Mouse (Mus musculus) Patski (cell line): ENCODE data around the gene Cpne7. TPM values are rescaled to one million over a fixed set of nuclear protein-coding genes. Genes with fewer than 3 reads are reported as not detected.
A peak's percentile ranks its signal among the peaks of the same experiment; 100 is the strongest.
"Not testable (repeated sequence)": the region's sequence is repeated elsewhere in the genome, so short reads cannot be mapped to it uniquely, and the experiment has no call there.

ENCODE experiments used
- ATAC-seq: fragments of 100-300 bp; one replicate; pipeline ENCODE4 v1.8.0; 2021
- CTCF ChIA-PET: fragments of 350-600 bp; sonication (Branson Sonifier 250); formaldehyde crosslinking; loops from one replicate; lab custom pipeline; 2022; ENCODE audit warnings: inconsistent platforms; lab: Charles Lee
- POLR2A ChIA-PET: fragments of 350-600 bp; sonication (Branson Sonifier 250); formaldehyde crosslinking; loops from one replicate; lab custom pipeline; 2022; ENCODE audit warnings: antibody characterized with exemption, inconsistent platforms; lab: Charles Lee
- DNase-seq: peaks from one replicate; pipeline ENCODE4 v3.0.0-alpha.2; 2011; ENCODE audit warnings: low read depth, low spot score
- H3K27me3 ChIP-seq: fragments of 371-371 bp; one replicate; pipeline ENCODE4 v1.5.1; 2021
- CTCF ChIP-seq: fragments of 100-300 bp; IDR thresholded peaks from one replicate; pipeline ENCODE4 v1.5.1; 2021
- in situ Hi-C: fragments of 300-500 bp; cut with MboI; formaldehyde crosslinking; loops from 3 replicates; pipeline ENCODE4 v1.11.1; 2018; ENCODE audit warnings: low pct_unique_long_range_greater_than_20kb, mixed read lengths
- polyA plus RNA-seq: library from polyadenylated mRNA; unstranded; gene quantifications from one replicate; pipeline ENCODE4 v1.2.3, GENCODE M21; 2021

Cpne7 gene
- polyA plus RNA-seq, 1 experiment from 2014 or later = 0.05 TPM

- H3K27me3 ChIP-seq = no peaks in the 10 kb centered on the region
Measured at GRCm38 (mm10) chr8:123101735-123102685, 15.2 kb upstream of the Cpne7 start, which contains the start of gene Rpl13. Rpl13 (plus strand) TSS chr8:123102350.

GRCm38 (mm10) chr8:123102855-123103254, 14.3 kb upstream of the Cpne7 start:
- in situ Hi-C loops = loop anchor here (5.0 kb wide), 1 partner anchor 271 kb away; no protein-coding TSS in a partner anchor
- H3K27me3 ChIP-seq, DNase-seq, POLR2A ChIA-PET, ATAC-seq: not testable (repeated sequence)
- CTCF ChIA-PET = interaction anchor here (1.5 kb wide), 1 partner anchor 196 kb away, joined by 4 read pairs; no protein-coding TSS in a partner anchor

More at GRCm38 (mm10) chr8:123101735-123102685, 15.2 kb upstream of the Cpne7 start, which contains the start of gene Rpl13:
- POLR2A ChIA-PET = no interaction called here
- CTCF ChIA-PET = interaction anchor here (1.3 to 2.7 kb wide), 3 partner anchors 14 to 267 kb away, joined by 3 to 10 read pairs (median 8); no protein-coding TSS in a partner anchor
- DNase-seq = peak; percentile 83
- no peak for TF ChIP-seq CTCF
- in situ Hi-C loops = loop anchor here (5.0 kb wide), 1 partner anchor 270 kb away; no protein-coding TSS in a partner anchor
- peak; percentile 65 for ATAC-seq

GRCm38 (mm10) chr8:123103285-123103684, 13.9 kb upstream of the Cpne7 start:
- in situ Hi-C loops = loop anchor here (5.0 kb wide), 1 partner anchor 271 kb away; no protein-coding TSS in a partner anchor
- no peak for ATAC-seq
- CTCF ChIA-PET = interaction anchor here (1.5 kb wide), 1 partner anchor 197 kb away, joined by 4 read pairs; no protein-coding TSS in a partner anchor
- POLR2A ChIA-PET = interaction anchor here (0.9 kb wide), 1 partner anchor 18 kb away, joined by 3 read pairs; no protein-coding TSS in a partner anchor
- TF ChIP-seq CTCF = no peak
- no peaks in the 10 kb centered on the region for H3K27me3 ChIP-seq
- DNase-seq = no peak

- no peak for TF ChIP-seq CTCF
Measured at GRCm38 (mm10) chr8:123104046-123104767, 13.0 kb upstream of the Cpne7 start.

GRCm38 (mm10) chr8:123105553-123106326, 11.4 kb upstream of the Cpne7 start:
- TF ChIP-seq CTCF = no peak
- no peak for ATAC-seq
- in situ Hi-C loops = no loop called here
- ChIA-PET POLR2A (no interaction called here), CTCF (interaction anchor here (1.0 to 2.4 kb wide), 2 partner anchors 85 to 225 kb away, joined by 3 to 14 read pairs; no protein-coding TSS in a partner anchor)
- H3K27me3 ChIP-seq = no peaks in the 10 kb centered on the region
- no peak for DNase-seq

More at GRCm38 (mm10) chr8:123104046-123104767, 13.0 kb upstream of the Cpne7 start:
- in situ Hi-C loops = loop anchor here (5.0 kb wide), 1 partner anchor 272 kb away; no protein-coding TSS in a partner anchor
- no peaks in the 10 kb centered on the region for H3K27me3 ChIP-seq
- POLR2A ChIA-PET = interaction anchor here (0.9 kb wide), 1 partner anchor 19 kb away, joined by 3 read pairs; no protein-coding TSS in a partner anchor
- no peak for ATAC-seq
- DNase-seq = no peak
- CTCF ChIA-PET = interaction anchor here (1.5 kb wide), 1 partner anchor 198 kb away, joined by 4 read pairs; no protein-coding TSS in a partner anchor

GRCm38 (mm10) chr8:123106531-123106930, 10.6 kb upstream of the Cpne7 start:
- DNase-seq (no peak), ATAC-seq (no peak)
- in situ Hi-C loops = no loop called here
- ChIA-PET POLR2A (interaction anchor here (0.6 kb wide), 1 partner anchor 73 kb away, joined by 3 read pairs; no protein-coding TSS in a partner anchor), CTCF (interaction anchor here (1.0 to 2.4 kb wide), 6 partner anchors 19 to 276 kb away, joined by 3 to 14 read pairs (median 6); partner anchors contain the start of gene Spata2l)
- no peaks in the 10 kb centered on the region for H3K27me3 ChIP-seq
- TF ChIP-seq CTCF = no peak

GRCm38 (mm10) chr8:123108010-123108409, 9.2 kb upstream of the Cpne7 start:
- ATAC-seq (no peak), DNase-seq (no peak)
- ChIA-PET CTCF (interaction anchor here (0.8 to 2.4 kb wide), 11 partner anchors 13 to 100 kb away, joined by 3 to 14 read pairs (median 4); no protein-coding TSS in a partner anchor), POLR2A (interaction anchor here (0.6 kb wide), 2 partner anchors 56 to 131 kb away, joined by 3 to 4 read pairs; no protein-coding TSS in a partner anchor)
- no peak for TF ChIP-seq CTCF
- in situ Hi-C loops = no loop called here
- H3K27me3 ChIP-seq = no peaks in the 10 kb centered on the region

- ChIA-PET POLR2A (interaction anchor here (0.5 to 0.6 kb wide), 2 partner anchors 39 to 46 kb away, joined by 4 to 5 read pairs; no protein-coding TSS in a partner anchor), CTCF (interaction anchor here (1.3 to 2.6 kb wide), 4 partner anchors 37 to 92 kb away, joined by 4 to 10 read pairs (median 4); no protein-coding TSS in a partner anchor)
- no peak for DNase-seq
- ATAC-seq = no peak
- H3K27me3 ChIP-seq = no peaks in the 10 kb centered on the region
- in situ Hi-C loops = no loop called here
- TF ChIP-seq CTCF = no peak
Measured at GRCm38 (mm10) chr8:123108953-123109352, 8.2 kb upstream of the Cpne7 start.
